Mouse (Mus musculus): ENCODE measurements around the gene Rps2.

DNA sequence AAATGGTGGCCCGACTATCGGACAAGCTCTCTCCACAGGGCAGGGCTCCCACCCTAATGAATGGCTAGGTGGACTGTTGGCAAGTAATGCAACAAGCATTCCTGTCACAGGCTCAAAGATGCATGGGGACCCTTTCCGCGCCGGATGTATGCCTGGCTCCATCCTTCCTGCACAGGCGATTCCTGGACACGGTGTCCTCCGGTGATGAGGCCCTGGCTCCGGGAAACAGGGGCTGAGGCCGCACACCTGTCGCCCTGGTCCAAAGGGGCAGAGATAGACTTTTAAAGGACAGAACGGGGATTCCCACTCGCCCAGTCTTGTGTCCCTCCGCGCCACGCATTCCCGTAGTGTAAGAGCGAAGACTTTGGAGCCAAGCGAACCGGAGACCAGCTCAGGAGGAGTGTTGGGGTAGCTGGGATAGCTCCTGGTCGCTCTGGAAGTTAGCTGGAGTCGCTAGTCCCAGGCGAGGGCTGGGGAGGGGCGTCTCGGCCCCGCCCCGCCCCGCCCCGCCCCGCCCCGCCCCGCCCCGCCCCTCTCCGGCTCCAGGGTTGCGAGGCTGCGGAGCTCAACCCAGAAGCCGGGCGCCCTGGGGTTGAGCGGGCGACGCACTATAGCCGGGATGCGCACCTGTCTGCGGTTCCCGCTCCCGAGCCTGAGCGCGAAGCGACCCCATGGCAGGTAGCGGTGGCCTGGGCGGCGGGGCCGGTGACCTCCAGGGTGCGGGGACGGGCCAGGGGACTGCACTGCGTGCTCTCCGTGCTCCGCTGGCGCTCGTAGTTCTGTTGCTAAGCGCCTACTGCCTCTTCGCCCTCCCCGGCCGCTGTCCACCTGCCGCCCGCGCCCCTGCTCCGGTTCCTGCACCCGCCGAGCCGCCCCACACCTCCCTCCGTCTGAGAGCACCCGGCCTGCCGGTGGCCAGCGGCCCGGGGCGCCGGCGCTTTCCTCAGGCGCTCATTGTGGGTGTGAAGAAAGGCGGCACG lies 34.8 kb downstream of the Rps2 start, which contains the start of gene Hs3st6:
- no peak for TF ChIP-seq CEBPB (IDR thresholded peaks at IDR 0.05; ENCODE audit: low read depth)
- no peak for TF ChIP-seq MAX (IDR thresholded peaks at IDR 0.05)
- no peak for TF ChIP-seq CTCF (IDR thresholded peaks at IDR 0.05; ENCODE audit: control insufficient read depth, insufficient read depth, insufficient read length)
- TF ChIP-seq MYOG (IDR thresholded peaks at IDR 0.05; ENCODE audit: control insufficient read depth, extremely low read depth, insufficient read length) = no peak
- TF ChIP-seq USF1 (IDR thresholded peaks at IDR 0.05; ENCODE audit: low read depth) = no peak

Data from C2C12 (cell line).